Mouse (Mus musculus): ENCODE data around the gene Ppp3ca.

The Ppp3ca gene

GRCm38 (mm10) chr3:136865176-136865859 is 195.4 kb downstream of the Ppp3ca start:
- no peak for DNase-seq

GRCm38 (mm10) chr3:136866095-136866494 is 196.2 kb downstream of the Ppp3ca start:
- no peak for DNase-seq

GRCm38 (mm10) chr3:136866571-136866970 is 196.6 kb downstream of the Ppp3ca start:
- DNase-seq, result no peak

GRCm38 (mm10) chr3:136867366-136867765 is 197.4 kb downstream of the Ppp3ca start:
- no peak for DNase-seq

- no peak for DNase-seq
These were observed 202.0 kb downstream of the Ppp3ca start for GRCm38 (mm10) chr3:136871772-136872532.

GRCm38 (mm10) chr3:136872533-136873095 is 202.7 kb downstream of the Ppp3ca start:
- DNase-seq, result no peak

- no peak for DNase-seq
These were observed 204.0 kb downstream of the Ppp3ca start for GRCm38 (mm10) chr3:136873809-136874449.

- DNase-seq, result no peak
These were observed 204.6 kb downstream of the Ppp3ca start for GRCm38 (mm10) chr3:136874566-136874965.

- no peak for DNase-seq
These were observed 217.8 kb downstream of the Ppp3ca start for GRCm38 (mm10) chr3:136887741-136888140.

- no peak for DNase-seq
These were observed 222.2 kb downstream of the Ppp3ca start for GRCm38 (mm10) chr3:136892140-136892539.

GRCm38 (mm10) chr3:136893596-136894402 is 223.9 kb downstream of the Ppp3ca start:
- DNase-seq, result no peak

GRCm38 (mm10) chr3:136895498-136895897 is 225.6 kb downstream of the Ppp3ca start:
- no peak for DNase-seq

- DNase-seq, result no peak
These were observed 226.4 kb downstream of the Ppp3ca start for GRCm38 (mm10) chr3:136896276-136896675.

- DNase-seq, result peak; percentile 38
These were observed 229.8 kb downstream of the Ppp3ca start for GRCm38 (mm10) chr3:136899744-136900143.

GRCm38 (mm10) chr3:136900986-136901385 is 231.1 kb downstream of the Ppp3ca start:
- no peak for DNase-seq

GRCm38 (mm10) chr3:136902776-136903175 is 232.9 kb downstream of the Ppp3ca start:
- DNase-seq, result no peak

GRCm38 (mm10) chr3:136905577-136905976 is 235.7 kb downstream of the Ppp3ca start:
- no peak for DNase-seq

GRCm38 (mm10) chr3:136909534-136909933 is 239.6 kb downstream of the Ppp3ca start:
- no peak for DNase-seq

- DNase-seq, result no peak
These were observed 241.4 kb downstream of the Ppp3ca start for GRCm38 (mm10) chr3:136911276-136911675.

- DNase-seq, result no peak
These were observed 247.2 kb downstream of the Ppp3ca start for GRCm38 (mm10) chr3:136917080-136917479.

GRCm38 (mm10) chr3:136933071-136933470 is 263.1 kb downstream of the Ppp3ca start:
- DNase-seq, result no peak

Data from layer of hippocampus, adult 9-11 months (tissue).